Comparison of ENCODE assay signal across 18 mouse cellular contexts in the genomic region with DNA sequence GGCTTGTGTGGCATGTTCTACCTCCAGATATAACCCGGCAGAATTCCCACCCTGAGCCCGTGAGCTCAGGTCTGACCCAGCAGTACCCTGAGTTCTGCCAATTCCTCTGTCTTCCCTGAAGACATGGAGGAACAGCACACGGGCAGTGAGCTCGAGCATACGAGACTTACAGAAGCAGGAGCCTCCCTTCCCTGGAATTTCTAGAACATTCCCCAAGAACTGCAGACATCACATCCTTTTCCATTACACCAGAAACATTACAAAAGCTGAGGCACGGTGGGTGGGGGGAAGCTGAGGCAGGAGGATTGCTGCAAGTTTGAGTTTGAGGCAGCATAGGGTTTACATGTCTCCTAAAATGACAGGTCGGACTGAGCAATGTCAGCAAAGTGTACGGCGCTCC. TPM values are rescaled to one million over a fixed set of nuclear protein-coding genes. Genes with fewer than 3 reads are reported as not detected.
"Had no signal": no experiment of that assay in that cellular context is flagged by ENCODE, and none has a peak within 500 bp of the region (broad histone marks: within the 10 kb centered on the region; RNA-seq: fewer than 3 reads in every experiment).

No protein-coding gene starts in this region.

- DNase-seq: right cerebral cortex, adult 18-20 months; right cerebral cortex, postnatal 14 days; right cerebral cortex, postnatal 25 days; right cerebral cortex, postnatal 4 days; spleen, adult 18-20 months; thymus, adult 18-20 months; thymus, adult 2 months; thymus, postnatal 14 days; thymus, postnatal 25 days; thymus, postnatal 36 days; thymus, postnatal 4 days had no signal

- H3K36me3 ChIP-seq: neural tube, embryonic 13.5 days; neural tube, embryonic 15.5 days; stomach, embryonic 15.5 days had no signal

- H3K9me3 ChIP-seq: neural tube, embryonic 13.5 days; neural tube, embryonic 15.5 days; stomach, embryonic 15.5 days had no signal

- H3K9ac ChIP-seq: neural tube, embryonic 13.5 days; neural tube, embryonic 15.5 days; stomach, embryonic 15.5 days had no signal

- H3K4me2 ChIP-seq: neural tube, embryonic 13.5 days; neural tube, embryonic 15.5 days; stomach, embryonic 15.5 days had no signal

- H3K27ac ChIP-seq: neural tube, embryonic 13.5 days; neural tube, embryonic 15.5 days; stomach, embryonic 15.5 days; stomach, postnatal 0 days had no signal

- H3K27me3 ChIP-seq: neural tube, embryonic 13.5 days; neural tube, embryonic 15.5 days; stomach, embryonic 15.5 days had no signal

- H3K4me1 ChIP-seq: neural tube, embryonic 13.5 days; neural tube, embryonic 15.5 days; stomach, embryonic 15.5 days had no signal

- H3K4me3 ChIP-seq: neural tube, embryonic 13.5 days; neural tube, embryonic 15.5 days; stomach, embryonic 15.5 days had no signal

RNA-seq across cellular contexts. Expression of a gene that starts 25.8 kb away (rescaled TPM):
- total RNA-seq: neutrophil, adult 5-6 weeks had no signal
- polyA plus RNA-seq: neural tube, embryonic 13.5 days; stomach, embryonic 15.5 days; stomach, postnatal 0 days; testis, adult 2 months; thymus, postnatal 0 days had no signal
